Mouse (Mus musculus) hindbrain, embryonic 14.5 days (tissue): ENCODE measurements at regions not wholly inside any gene's neighbourhood (a gene's known extent, or its start where the extent isn't known, plus 50 kb on each side); places are given as distances from the start of the nearest gene placed in this dataset.

Experiments used
- ATAC-seq: fragments of 200-750 bp; cut with Nextera tagmentation; 2 replicates; pipeline ENCODE4 v1.8.0; 2017; ENCODE audit warnings: moderate number of reproducible peaks, mild to moderate bottlenecking, moderate TSS enrichment, moderate library complexity; ENCODE audit not compliant: low FRiP score
- DNase-seq: peaks from one replicate; pipeline ENCODE4 v3.0.0-alpha.2; 2015; ENCODE audit warnings: low spot score
- H3K27ac ChIP-seq: fragments of 300-500 bp; sonication (generic); 2 replicates; pipeline ENCODE4 v1.5.1; 2014; ENCODE audit warnings: mild to moderate bottlenecking, moderate library complexity
- H3K27me3 ChIP-seq: fragments of 300-500 bp; sonication (generic); 2 replicates; pipeline ENCODE4 v1.6.1; 2014; ENCODE audit warnings: mild to moderate bottlenecking, low read length, mixed read lengths; ENCODE audit not compliant: control insufficient read depth, insufficient read depth
- H3K36me3 ChIP-seq: fragments of 300-500 bp; sonication (generic); replicated peaks from 2 replicates; pipeline ENCODE4 v1.6.1; 2014; ENCODE audit not compliant: control insufficient read depth, insufficient read depth
- H3K4me1 ChIP-seq: fragments of 300-500 bp; sonication (generic); replicated peaks from 2 replicates; pipeline ENCODE4 v1.6.1; 2014; ENCODE audit warnings: antibody characterized with exemption, low read length, mixed read lengths; ENCODE audit not compliant: control insufficient read depth, insufficient read depth
- H3K4me2 ChIP-seq: fragments of 300-500 bp; sonication (generic); replicated peaks from 2 replicates; pipeline ENCODE4 v1.6.1; 2014; ENCODE audit warnings: mild to moderate bottlenecking, moderate library complexity
- H3K4me3 ChIP-seq: fragments of 300-500 bp; sonication (generic); replicated peaks from 2 replicates; pipeline ENCODE4 v1.5.1; 2014; ENCODE audit warnings: mild to moderate bottlenecking, low read length
- H3K9ac ChIP-seq: fragments of 300-500 bp; sonication (generic); 2 replicates; pipeline ENCODE4 v1.6.1; 2014
- H3K9me3 ChIP-seq: fragments of 300-500 bp; sonication (generic); 2 replicates; pipeline ENCODE4 v1.6.1; 2016; ENCODE audit warnings: low read length; ENCODE audit not compliant: control insufficient read depth
- WGBS: fragments of 180-500 bp; shearing (Covaris S2); extraction: QIAGEN DNeasy Blood & Tissue Kit; methylation state at CpG from one replicate; pipeline ENCODE4 v1.1.7; 2014; 5-methylcytosine and 5-hydroxymethylcytosine counted together

DNA sequence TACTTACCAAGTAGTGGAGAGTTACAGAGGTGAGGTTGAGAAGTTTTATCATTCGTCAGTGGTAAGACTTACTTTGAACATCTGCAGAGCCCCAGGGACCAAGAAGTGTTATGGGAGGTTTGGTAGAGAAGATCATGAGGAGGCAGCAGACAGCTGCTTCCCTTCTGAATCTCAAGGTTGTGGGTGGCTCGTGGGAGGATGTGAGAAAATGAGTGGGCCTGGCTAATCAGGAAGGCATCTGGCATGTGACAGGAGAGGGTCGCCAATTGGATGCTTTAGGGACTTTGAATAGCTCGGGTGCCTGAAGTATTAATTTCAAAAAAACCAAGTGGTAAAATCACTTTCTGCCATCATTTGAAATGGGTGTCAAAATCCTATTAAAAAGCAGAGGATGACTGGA is 258.9 kb downstream of the Sqor start:
- no peak overlapping the region; the same call in 1 of the 2 replicates for H3K27ac ChIP-seq
- DNase-seq (no peak), ATAC-seq (no peak)
- H3K4me1 ChIP-seq: no peaks in the 10 kb centered on the region
- no peak overlapping the region for H3K9ac ChIP-seq
- no peak overlapping the region for H3K4me3 ChIP-seq
- 69% methylated on average over 4 of the region's 4 CpGs for WGBS
- no peaks in the 10 kb centered on the region for H3K9me3 ChIP-seq
- no peaks in the 10 kb centered on the region for H3K27me3 ChIP-seq
- no peaks in the 10 kb centered on the region for H3K36me3 ChIP-seq
- no peak overlapping the region for H3K4me2 ChIP-seq

GRCm38 (mm10) chr2:123024380-123024779 is 259.3 kb downstream of the Sqor start:
- DNase-seq (no peak), ATAC-seq (no peak)
- WGBS: 75% methylated on average over 1 of the region's 1 CpGs
- H3K4me2 ChIP-seq: no peak overlapping the region
- H3K27me3 ChIP-seq: no peaks in the 10 kb centered on the region
- H3K4me3 ChIP-seq: no peak overlapping the region
- no peak overlapping the region for H3K27ac ChIP-seq
- no peaks in the 10 kb centered on the region for H3K4me1 ChIP-seq
- H3K36me3 ChIP-seq: no peaks in the 10 kb centered on the region
- H3K9ac ChIP-seq: no peak overlapping the region
- no peaks in the 10 kb centered on the region for H3K9me3 ChIP-seq

GRCm38 (mm10) chr2:123024976-123025585 is 260.0 kb downstream of the Sqor start:
- Histone ChIP-seq H3K9me3 (no peaks in the 10 kb centered on the region), H3K4me3 (no peak overlapping the region), H3K36me3 (no peaks in the 10 kb centered on the region), H3K27me3 (no peaks in the 10 kb centered on the region), H3K4me1 (no peaks in the 10 kb centered on the region), H3K4me2 (no peak overlapping the region), H3K9ac (no peak overlapping the region), H3K27ac (no peak overlapping the region)
- WGBS: 82% methylated on average over 4 of the region's 4 CpGs
- DNase-seq (no peak), ATAC-seq (no peak)

- ATAC-seq (no peak), DNase-seq (no peak)
- no peaks in the 10 kb centered on the region for H3K4me1 ChIP-seq
- H3K4me3 ChIP-seq: no peak overlapping the region
- no peaks in the 10 kb centered on the region for H3K9me3 ChIP-seq
- no peak overlapping the region for H3K9ac ChIP-seq
- no peak overlapping the region for H3K4me2 ChIP-seq
- H3K27me3 ChIP-seq: no peaks in the 10 kb centered on the region
- H3K36me3 ChIP-seq: no peaks in the 10 kb centered on the region
- H3K27ac ChIP-seq: no peak overlapping the region
These were observed 282.3 kb downstream of the Sqor start for GRCm38 (mm10) chr2:123047321-123047720.

DNA sequence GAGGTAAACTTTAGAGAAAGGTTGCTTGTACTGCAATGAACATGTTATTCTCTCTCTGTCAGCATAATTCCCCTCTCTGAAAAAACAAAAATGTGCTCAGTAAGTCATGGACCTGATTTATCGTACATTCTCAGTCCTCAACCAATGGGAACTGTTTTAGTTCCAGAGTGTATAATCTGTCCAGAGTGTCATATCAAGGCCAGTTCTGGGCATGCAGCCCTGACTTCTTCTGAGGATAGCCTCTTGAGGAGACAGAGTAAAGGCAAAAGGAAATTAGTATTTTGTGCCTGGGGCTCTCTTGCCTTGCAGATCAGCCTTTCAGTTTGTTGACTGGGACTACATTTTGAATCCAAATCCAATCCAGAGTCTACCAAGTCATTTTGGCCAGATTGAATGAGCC is 299.6 kb downstream of the Sqor start:
- DNase-seq: no peak
- H3K36me3 ChIP-seq: no peaks in the 10 kb centered on the region
- no peak overlapping the region for H3K4me2 ChIP-seq
- ATAC-seq: no peak
- WGBS: 93% methylated on average over 1 of the region's 1 CpGs
- no peak overlapping the region for H3K27ac ChIP-seq
- H3K4me3 ChIP-seq: no peak overlapping the region
- H3K4me1 ChIP-seq: no peaks in the 10 kb centered on the region
- H3K9me3 ChIP-seq: no peaks in the 10 kb centered on the region
- no peaks in the 10 kb centered on the region for H3K27me3 ChIP-seq
- no peak overlapping the region for H3K9ac ChIP-seq

DNA sequence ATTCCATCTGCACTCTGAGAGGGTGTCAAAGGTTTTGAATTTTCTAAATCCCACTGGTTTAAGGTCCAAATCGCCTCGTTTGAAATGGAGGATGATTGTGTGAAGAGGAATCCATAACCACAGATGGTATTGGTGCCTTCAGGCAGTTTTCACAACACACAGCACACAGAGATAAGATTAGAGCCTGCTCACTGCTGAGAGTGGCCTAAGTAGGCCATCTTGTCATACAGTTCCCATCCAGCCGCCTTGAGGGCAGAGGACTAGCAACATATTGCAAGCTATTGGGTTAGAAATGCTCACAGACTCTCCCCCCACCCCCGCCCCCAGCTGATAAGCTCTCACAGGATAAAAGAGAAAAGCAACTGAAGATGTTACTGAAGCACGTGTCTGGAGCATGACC is 303.8 kb downstream of the Sqor start:
- no peaks in the 10 kb centered on the region for H3K9me3 ChIP-seq
- H3K9ac ChIP-seq: no peak overlapping the region
- H3K27me3 ChIP-seq: no peaks in the 10 kb centered on the region
- WGBS: 56% methylated on average over 5 of the region's 5 CpGs
- no peak overlapping the region for H3K27ac ChIP-seq
- H3K36me3 ChIP-seq: no peaks in the 10 kb centered on the region
- H3K4me3 ChIP-seq: no peak overlapping the region
- no peak overlapping the region for H3K4me2 ChIP-seq
- ATAC-seq (peak; percentile 72), DNase-seq (no peak)
- no peaks in the 10 kb centered on the region for H3K4me1 ChIP-seq

GRCm38 (mm10) chr2:123072653-123073052 is 307.6 kb downstream of the Sqor start:
- H3K9ac ChIP-seq: no peak overlapping the region
- no peak overlapping the region for H3K4me2 ChIP-seq
- H3K4me1 ChIP-seq: no peaks in the 10 kb centered on the region
- no peak overlapping the region for H3K27ac ChIP-seq
- no peak overlapping the region for H3K4me3 ChIP-seq
- no peaks in the 10 kb centered on the region for H3K9me3 ChIP-seq
- no peaks in the 10 kb centered on the region for H3K36me3 ChIP-seq
- DNase-seq (no peak), ATAC-seq (no peak)
- H3K27me3 ChIP-seq: no peaks in the 10 kb centered on the region
- 91% methylated on average over 2 of the region's 2 CpGs for WGBS

GRCm38 (mm10) chr2:123073476-123074085 is 308.5 kb downstream of the Sqor start:
- Histone ChIP-seq H3K9me3 (no peaks in the 10 kb centered on the region), H3K4me3 (no peak overlapping the region), H3K27me3 (no peaks in the 10 kb centered on the region), H3K27ac (no peak overlapping the region), H3K9ac (no peak overlapping the region), H3K36me3 (no peaks in the 10 kb centered on the region), H3K4me1 (no peaks in the 10 kb centered on the region), H3K4me2 (no peak overlapping the region)
- ATAC-seq: no peak
- DNase-seq: no peak
- WGBS: 32% methylated on average over 4 of the region's 4 CpGs

DNA sequence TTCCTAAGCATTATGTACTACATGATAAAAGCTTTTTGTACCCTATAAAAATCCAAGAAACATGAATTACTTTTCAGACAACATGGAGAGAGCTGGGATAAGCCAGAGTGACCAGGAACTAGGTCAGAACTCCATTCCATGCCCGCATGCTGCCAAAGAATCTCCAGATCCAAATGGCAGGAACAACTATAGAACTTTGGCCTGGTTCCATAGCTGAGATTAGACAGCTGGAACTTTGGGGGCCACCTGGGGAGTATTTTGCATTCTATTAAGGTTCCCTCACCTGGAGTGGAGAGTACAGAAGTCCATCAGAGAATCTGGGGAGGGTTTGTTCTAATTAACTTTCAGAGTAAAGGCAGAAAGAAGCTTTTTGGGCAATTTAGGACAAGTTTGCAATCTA is 327.7 kb downstream of the Sqor start:
- Histone ChIP-seq H3K36me3 (no peaks in the 10 kb centered on the region), H3K9me3 (no peaks in the 10 kb centered on the region), H3K27ac (no peak overlapping the region), H3K4me2 (no peak overlapping the region), H3K4me1 (no peaks in the 10 kb centered on the region), H3K4me3 (no peak overlapping the region), H3K9ac (no peak overlapping the region), H3K27me3 (no peaks in the 10 kb centered on the region)
- DNase-seq (no peak), ATAC-seq (no peak)
- 72% methylated on average over 1 of the region's 1 CpGs for WGBS

DNA sequence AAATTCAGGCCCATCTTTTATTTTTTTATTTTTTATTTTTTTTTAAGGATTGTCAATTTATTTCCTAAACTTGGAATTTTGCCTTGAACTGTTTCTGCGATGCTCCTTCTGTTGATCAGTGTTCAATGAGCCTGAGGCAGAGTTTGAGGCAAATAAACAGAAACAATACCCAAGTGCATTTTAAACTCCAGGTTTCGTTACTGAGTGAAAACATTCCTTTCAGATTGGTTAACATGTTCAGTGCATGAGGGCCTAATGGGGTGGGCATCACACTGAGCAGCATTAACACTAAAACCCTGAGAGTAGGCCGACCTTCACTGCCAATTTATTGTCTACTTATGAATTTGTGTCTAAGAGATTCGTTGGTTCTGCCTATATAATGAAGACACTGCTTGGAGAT is 338.5 kb downstream of the Sqor start:
- Histone ChIP-seq H3K4me2 (no peak overlapping the region), H3K9ac (no peak overlapping the region), H3K27ac (no peak overlapping the region), H3K4me3 (no peak overlapping the region), H3K36me3 (no peaks in the 10 kb centered on the region), H3K27me3 (no peaks in the 10 kb centered on the region), H3K4me1 (no peaks in the 10 kb centered on the region), H3K9me3 (no peaks in the 10 kb centered on the region)
- 67% methylated on average over 4 of the region's 4 CpGs for WGBS
- DNase-seq: no peak
- no peak for ATAC-seq
